Mouse (Mus musculus) ES-Bruce4 (cell line): ENCODE results near the gene Zfp790. TPM values are rescaled to one million over a fixed set of nuclear protein-coding genes. Genes with fewer than 3 reads are reported as not detected.
A peak's percentile ranks its signal among the peaks of the same experiment; 100 is the strongest.
"Not testable (repeated sequence)": the region's sequence is repeated elsewhere in the genome, so short reads cannot be mapped to it uniquely, and the experiment has no call there.

Source experiments
- H3K27ac ChIP-seq: 2 replicates; pipeline ENCODE4 v1.5.1; 2012; ENCODE audit warnings: low read length, inconsistent platforms; ENCODE audit not compliant: insufficient read depth
- H3K27me3 ChIP-seq: 2 replicates; pipeline ENCODE4 v1.6.1; 2012; ENCODE audit warnings: mild to moderate bottlenecking, low read length, inconsistent platforms; ENCODE audit not compliant: control insufficient read depth, poor library complexity, insufficient read depth, severe bottlenecking
- H3K36me3 ChIP-seq: 2 replicates; pipeline ENCODE4 v1.6.1; 2012; ENCODE audit warnings: inconsistent platforms, mild to moderate bottlenecking, low read length, moderate library complexity; ENCODE audit not compliant: control insufficient read depth, poor library complexity, insufficient read depth, severe bottlenecking
- H3K4me1 ChIP-seq: one replicate; pipeline ENCODE4 v1.8.1; 2011; ENCODE audit warnings: low read length; ENCODE audit not compliant: control insufficient read depth, insufficient read depth
- H3K4me3 ChIP-seq: 2 replicates; pipeline ENCODE4 v1.5.1; 2011; ENCODE audit warnings: low read depth, mild to moderate bottlenecking, low read length
- H3K9ac ChIP-seq: 2 replicates; pipeline ENCODE4 v1.6.1; 2012; ENCODE audit warnings: low read depth, mild to moderate bottlenecking, inconsistent platforms; ENCODE audit not compliant: poor library complexity, severe bottlenecking
- H3K9me3 ChIP-seq: replicated peaks from 2 replicates; pipeline ENCODE4 v1.6.1; 2012; ENCODE audit warnings: mild to moderate bottlenecking, low read length, inconsistent platforms; ENCODE audit not compliant: control insufficient read depth, poor library complexity, insufficient read depth, severe bottlenecking
- CTCF ChIP-seq: IDR thresholded peaks from one replicate; pipeline ENCODE4 v1.8.1; 2011; ENCODE audit warnings: low read depth, low read length
- EP300 ChIP-seq: IDR thresholded peaks from 2 replicates; pipeline ENCODE4 v1.6.1; 2011; ENCODE audit warnings: low read depth, low read length; ENCODE audit not compliant: insufficient read depth
- POLR2A ChIP-seq: IDR thresholded peaks from one replicate; pipeline ENCODE4 v1.8.1; 2011; ENCODE audit warnings: low read length; ENCODE audit not compliant: insufficient read depth
- polyA plus RNA-seq: library from polyadenylated mRNA; stranded (reverse); fragments of >200 nt; gene quantifications from 2 replicates; pipeline ENCODE4 v1.2.4, GENCODE M21; 2011; ENCODE audit warnings: low read depth; ENCODE audit not compliant: missing spikeins, insufficient read depth, insufficient read length

The Zfp790 gene
- polyA plus RNA-seq, 1 experiment = 7.4 TPM

- Histone ChIP-seq H3K36me3 (peaks cover 9% of the 10 kb centered on the region), H3K4me1 (no peaks in the 10 kb centered on the region), H3K27ac (no peak within 1 kb of the TSS), H3K27me3 (no peaks in the 10 kb centered on the region), H3K9me3 (0 out of 2 replicates have a peak, but pooled peaks cover 3% of the 10 kb centered on the region), H3K9ac (peak within 1 kb of the TSS; percentile 40), H3K4me3 (peak within 1 kb of the TSS; percentile 83)
- TF ChIP-seq CTCF (no peak), EP300 (no peak), POLR2A (peak; percentile 10)
Observed at GRCm38 (mm10) chr7:29853219-29853842, 37.4 kb downstream of the Zfp790 start, which contains the start of gene Zfp940. Zfp940 (minus strand) TSS chr7:29853669.

- Histone ChIP-seq H3K4me3 (peak within 1 kb of the TSS; percentile 77), H3K4me1 (no peaks in the 10 kb centered on the region), H3K9ac (peak within 1 kb of the TSS; percentile 9), H3K9me3 (no peaks in the 10 kb centered on the region), H3K36me3 (no peaks in the 10 kb centered on the region), H3K27me3 (no peaks in the 10 kb centered on the region), H3K27ac (no peak within 1 kb of the TSS)
- peak; percentile 58 for TF ChIP-seq POLR2A
- no peak for TF ChIP-seq CTCF
- TF ChIP-seq EP300 = no peak
Observed at GRCm38 (mm10) chr7:29859532-29860517, 43.9 kb downstream of the Zfp790 start, which contains the start of gene Zfp420. Zfp420 (plus strand) TSS chr7:29859979.

DNA sequence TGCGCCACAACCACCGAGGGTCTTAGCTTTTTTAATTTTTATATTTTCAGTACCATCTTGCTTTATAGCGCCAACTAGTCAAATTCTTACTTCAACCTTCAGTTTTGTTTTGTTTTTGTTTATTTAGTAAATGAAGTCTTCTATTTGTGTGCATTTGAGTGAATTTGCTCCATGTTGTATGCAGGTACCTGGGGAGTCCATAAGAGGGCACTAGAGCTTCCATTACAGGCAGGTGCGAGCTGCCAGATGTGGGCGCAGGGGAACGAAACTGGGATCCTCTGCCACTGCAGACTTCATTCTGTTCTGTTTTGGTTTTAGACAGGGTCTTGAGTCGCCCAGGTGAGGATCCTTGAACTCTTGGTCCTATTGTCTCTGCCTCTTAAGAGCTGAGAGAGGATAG lies 45.7 kb downstream of the Zfp790 start:
- Histone ChIP-seq H3K4me3 (no peak overlapping the region), H3K9me3 (no peaks in the 10 kb centered on the region), H3K36me3 (no peaks in the 10 kb centered on the region), H3K9ac (no peak overlapping the region), H3K27me3 (no peaks in the 10 kb centered on the region), H3K27ac (no peak overlapping the region), H3K4me1 (no peaks in the 10 kb centered on the region)
- TF ChIP-seq CTCF (peak; percentile 75), POLR2A (no peak), EP300 (no peak)

DNA sequence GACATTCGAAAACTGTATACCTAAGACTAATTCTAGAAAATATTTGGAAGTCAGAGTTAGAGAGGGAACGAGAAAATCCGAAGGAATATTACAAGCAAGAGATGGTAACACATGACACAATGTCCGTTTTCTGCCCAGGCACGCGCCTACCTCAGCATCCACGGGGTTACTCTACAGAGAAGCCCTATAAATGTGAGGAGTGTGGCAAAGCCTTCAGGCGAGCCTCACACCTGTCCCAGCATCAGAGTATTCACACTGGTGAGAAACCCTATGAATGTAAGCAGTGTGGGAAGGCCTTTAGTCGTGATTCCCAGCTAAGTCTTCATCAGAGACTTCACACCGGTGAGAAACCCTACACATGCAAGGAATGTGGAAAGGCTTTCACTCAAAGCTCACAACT lies 58.3 kb downstream of the Zfp790 start:
- TF ChIP-seq CTCF (no peak), EP300 (no peak), POLR2A (no peak)
- H3K9ac ChIP-seq = no peak overlapping the region
- peaks cover 23% of the 10 kb centered on the region for H3K9me3 ChIP-seq
- H3K36me3 ChIP-seq = peaks cover 16% of the 10 kb centered on the region
- no peaks in the 10 kb centered on the region for H3K4me1 ChIP-seq
- no peak overlapping the region for H3K4me3 ChIP-seq
- H3K27me3 ChIP-seq = no peaks in the 10 kb centered on the region
- no peak overlapping the region for H3K27ac ChIP-seq

DNA sequence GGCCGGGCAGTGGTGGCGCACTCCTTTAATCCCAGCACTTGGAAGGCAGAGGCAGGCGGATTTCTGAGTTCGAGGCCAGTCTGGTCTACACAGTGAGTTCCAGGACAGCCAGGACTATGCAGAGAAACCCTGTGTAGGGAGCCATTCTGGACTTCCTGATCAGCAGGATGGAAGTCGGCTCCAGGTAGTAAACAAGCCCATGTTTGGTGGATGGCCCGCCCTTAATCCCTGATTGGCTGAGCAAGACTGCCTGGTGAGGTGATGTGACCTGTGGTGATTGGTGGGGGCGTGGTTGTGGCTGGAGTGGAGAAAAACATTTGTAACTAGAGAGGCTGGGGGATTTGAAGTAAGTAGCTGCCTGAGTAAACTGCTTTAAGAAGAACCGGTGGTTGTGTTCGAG lies 61.6 kb downstream of the Zfp790 start:
- not testable (repeated sequence) for H3K4me1 ChIP-seq, H3K4me3 ChIP-seq, H3K27me3 ChIP-seq, H3K9ac ChIP-seq
- Histone ChIP-seq H3K36me3 (peaks cover 16% of the 10 kb centered on the region), H3K27ac (peak overlapping the region; percentile 76), H3K9me3 (peaks cover 22% of the 10 kb centered on the region)

DNA sequence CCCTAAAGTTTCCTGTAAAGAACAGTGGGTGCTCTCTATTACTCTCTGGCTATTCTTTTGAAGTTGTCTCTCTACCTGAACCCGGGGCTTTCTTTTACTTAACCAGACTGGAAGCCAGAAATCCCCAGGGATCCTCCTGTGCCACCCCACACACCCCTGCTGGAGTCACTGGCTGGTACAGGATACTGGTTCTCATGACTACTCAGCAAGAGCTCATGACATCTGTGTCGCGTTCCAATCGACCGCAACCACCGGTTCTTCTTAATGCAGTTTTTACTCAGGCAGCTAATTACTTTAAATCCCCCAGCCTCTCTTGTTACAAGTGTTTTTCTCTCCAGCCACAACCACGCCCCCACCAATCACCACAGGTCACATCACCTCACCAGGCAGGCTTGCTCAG lies 64.1 kb downstream of the Zfp790 start:
- Histone ChIP-seq H3K27ac (peak overlapping the region; percentile 53), H3K36me3 (peaks cover 8% of the 10 kb centered on the region), H3K4me3 (peak overlapping the region; percentile 49), H3K9me3 (peaks cover 35% of the 10 kb centered on the region), H3K9ac (peak overlapping the region; percentile 13; the same call in 1 of the 2 replicates), H3K27me3 (no peaks in the 10 kb centered on the region), H3K4me1 (no peaks in the 10 kb centered on the region)
- no peak for TF ChIP-seq EP300
- TF ChIP-seq POLR2A = peak; percentile 13

Other genes starting within 250 kb of the Zfp790 start
- gene Catsperg2, start 89.1 kb upstream of the Zfp790 start, polyA plus RNA-seq = 0.41 TPM in 1 of 2 replicates, not detected in the other
- gene Zfp84, start 47.6 kb upstream of the Zfp790 start, polyA plus RNA-seq = 7.6 and 7.9 TPM in 2 replicates
- 2.3 and 2.4 TPM in 2 replicates for gene Zfp30, start 32.1 kb upstream of the Zfp790 start, polyA plus RNA-seq
- 10.2 and 13.9 TPM in 2 replicates for gene Zfp940, start 37.6 kb downstream of the Zfp790 start, polyA plus RNA-seq
- gene Zfp420, start 43.9 kb downstream of the Zfp790 start, polyA plus RNA-seq = 11.4 and 13.4 TPM in 2 replicates
- 3.7 and 5.0 TPM in 2 replicates for gene Zfp27, start 90.5 kb downstream of the Zfp790 start, polyA plus RNA-seq
- gene Zfp383, start 92.1 kb downstream of the Zfp790 start, polyA plus RNA-seq = 10.4 and 10.8 TPM in 2 replicates
- 19.6 and 19.7 TPM in 2 replicates for gene Zfp74, start 138.0 kb downstream of the Zfp790 start, polyA plus RNA-seq
- gene Zfp568, start 167.8 kb downstream of the Zfp790 start, polyA plus RNA-seq = 98.0 and 103 TPM in 2 replicates
- gene Zfp14, start 235.3 kb downstream of the Zfp790 start, polyA plus RNA-seq = 1.2 and 2.8 TPM in 2 replicates